Mouse (Mus musculus): Measurements from ENCODE around the gene Ehd3. TPM values are rescaled to one million over a fixed set of nuclear protein-coding genes. Genes with fewer than 3 reads are reported as not detected.

The Ehd3 gene
- total RNA-seq (2015; ENCODE audit: low replicate concordance) (0.42 and 2.3 TPM in 2 replicates), total RNA-seq (2017; ENCODE audit: low replicate concordance) (1.6 TPM in 1 of 2 replicates, not detected in the other)

DNA sequence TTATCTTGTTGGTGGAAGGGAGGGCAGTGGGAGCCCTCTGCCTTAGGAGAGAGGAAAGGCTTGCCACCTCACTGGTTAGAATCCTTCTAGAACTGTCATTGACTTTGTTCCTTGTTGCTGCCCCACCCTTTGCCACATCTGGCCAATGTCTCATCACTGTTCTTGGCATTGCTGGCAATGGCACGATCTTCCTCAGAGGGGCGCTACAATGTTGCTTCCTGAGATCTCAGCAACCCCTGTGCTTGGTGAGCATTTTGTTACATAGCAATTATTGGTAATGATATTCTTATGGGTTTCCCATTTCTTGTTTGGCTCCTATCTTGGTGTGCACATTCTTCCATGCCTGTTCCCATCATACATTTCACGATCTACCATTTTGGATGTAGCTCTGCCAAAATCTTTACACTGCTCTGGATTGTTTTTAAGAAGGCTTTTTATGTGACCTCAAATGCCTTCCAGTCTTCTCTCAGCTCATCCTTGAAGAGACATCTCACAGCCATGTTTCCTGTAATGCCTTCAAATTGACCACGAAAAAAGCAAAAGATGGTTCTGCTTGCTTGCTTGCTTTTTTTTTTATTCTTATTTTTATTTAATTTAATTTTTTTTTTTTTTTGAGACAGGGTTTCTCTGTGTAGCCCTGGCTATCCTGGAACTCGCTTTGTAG is at the start of gene Ehd3:
TSS of gene Ehd3 (plus strand) at position 614 of the 664 bp plus-strand sequence.
- ATAC-seq (replicated peaks; ENCODE audit: low FRiP score, poor library complexity, severe bottlenecking): no peak

DNA sequence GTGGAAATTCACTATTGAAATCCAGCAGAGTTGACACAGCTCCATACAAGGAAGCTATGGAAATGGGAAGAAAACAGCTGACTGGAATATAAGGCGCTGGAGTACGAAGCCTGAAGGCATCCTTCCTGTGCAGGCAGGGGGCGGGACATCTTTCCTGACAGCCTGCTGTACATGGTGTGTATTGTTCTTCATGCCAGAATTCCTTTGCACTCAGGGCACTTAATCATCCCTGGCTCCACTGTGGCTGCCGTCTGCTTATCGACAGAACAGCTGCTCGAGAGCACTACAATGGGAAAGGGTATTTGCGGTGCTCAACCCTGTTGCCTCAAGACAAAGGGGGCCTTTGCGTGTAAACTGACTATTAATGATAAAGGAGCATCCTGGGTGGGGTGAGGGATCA is 33.0 kb upstream of the Ehd3 start:
- no peak for ATAC-seq (replicated peaks; ENCODE audit: low FRiP score, poor library complexity, severe bottlenecking)

DNA sequence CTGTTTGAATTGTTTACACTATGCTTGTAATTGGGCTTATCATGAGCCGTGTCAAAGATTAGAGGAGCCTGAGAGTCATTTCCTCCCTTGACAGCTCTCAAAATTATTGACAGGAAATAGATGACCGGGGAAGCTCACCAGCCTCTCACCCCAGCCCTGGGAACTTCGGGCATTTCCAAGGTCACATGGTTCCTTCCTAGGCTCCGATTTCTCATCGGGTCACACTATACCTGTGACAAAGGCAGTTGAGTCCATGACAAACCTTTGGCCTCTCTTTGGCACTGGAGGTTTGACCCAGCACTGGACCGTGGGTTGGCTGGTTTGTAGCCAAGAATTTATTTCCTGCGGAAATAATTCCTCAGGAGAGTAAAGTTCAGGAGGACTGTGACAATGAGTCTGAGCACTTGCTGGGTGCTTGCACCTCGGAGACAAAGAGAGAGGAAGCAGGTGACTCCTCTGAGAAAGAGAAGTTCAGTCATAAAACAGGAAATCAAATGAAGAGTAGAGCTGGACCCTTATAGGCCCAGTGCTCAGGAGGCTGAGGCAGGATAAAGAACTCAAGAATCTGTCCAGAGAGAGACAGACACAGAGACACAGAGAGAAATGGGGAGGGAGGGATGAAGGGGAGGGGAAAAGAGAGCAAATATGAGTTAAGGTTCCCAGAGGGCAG is 17.2 kb upstream of the Ehd3 start:
- ATAC-seq (replicated peaks; ENCODE audit: low FRiP score, poor library complexity, severe bottlenecking): no peak

DNA sequence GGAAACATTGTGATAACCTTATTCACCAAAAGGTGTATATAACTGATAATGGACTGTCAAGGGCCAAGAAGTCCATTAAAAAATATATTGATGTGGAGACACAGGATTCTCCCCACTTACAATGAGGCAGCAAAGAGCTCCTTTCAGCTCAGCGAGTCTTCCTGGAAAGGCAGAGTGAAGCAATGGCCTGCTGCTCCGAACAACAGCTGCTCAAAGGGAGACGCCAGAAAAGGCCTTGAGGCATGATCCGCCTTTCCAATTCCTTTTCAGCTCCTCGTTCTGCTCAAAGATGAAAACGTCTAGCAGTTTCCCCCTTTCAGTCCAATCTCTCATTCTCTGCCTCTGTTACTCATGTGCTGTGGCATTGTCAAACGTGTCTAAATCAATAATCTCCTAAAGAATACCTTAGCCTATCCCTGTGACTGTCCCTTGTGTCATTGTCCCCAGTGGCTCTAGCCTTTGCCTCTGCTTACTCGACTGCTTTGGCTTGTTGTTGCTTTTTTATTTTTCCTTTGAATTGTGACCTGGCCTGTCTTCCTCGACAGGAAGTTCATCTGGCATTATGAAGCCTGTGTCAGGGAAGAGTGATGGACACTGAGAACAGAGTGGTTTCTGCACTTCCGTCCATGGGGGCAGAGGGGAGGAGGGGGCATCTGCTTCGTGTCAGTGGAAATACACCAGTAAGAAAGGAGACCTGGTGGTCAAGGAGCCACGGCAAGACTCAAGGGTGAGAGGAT is 13.5 kb upstream of the Ehd3 start:
- no peak for ATAC-seq (replicated peaks; ENCODE audit: low FRiP score, poor library complexity, severe bottlenecking)

DNA sequence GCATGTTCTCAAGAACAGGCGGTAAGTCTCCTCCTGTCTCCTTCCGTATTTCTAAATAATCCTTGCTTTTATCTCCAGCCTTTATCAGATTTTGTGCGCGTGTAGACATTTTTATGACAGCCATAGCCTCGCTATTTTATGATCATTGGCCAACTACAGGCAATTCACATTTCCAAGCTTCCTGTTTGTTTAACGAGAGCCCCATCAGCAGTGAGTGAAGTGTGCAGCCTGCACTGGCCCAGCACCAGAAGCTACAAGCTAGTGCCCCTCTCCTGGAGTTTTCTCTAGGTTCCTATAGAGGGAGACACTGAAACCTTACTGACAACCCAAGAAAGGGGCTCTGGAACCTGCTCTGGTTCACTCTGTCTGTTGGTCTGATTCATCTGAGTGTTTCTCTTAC is 7.1 kb upstream of the Ehd3 start:
- no peak for ATAC-seq (replicated peaks; ENCODE audit: low FRiP score, poor library complexity, severe bottlenecking)

DNA sequence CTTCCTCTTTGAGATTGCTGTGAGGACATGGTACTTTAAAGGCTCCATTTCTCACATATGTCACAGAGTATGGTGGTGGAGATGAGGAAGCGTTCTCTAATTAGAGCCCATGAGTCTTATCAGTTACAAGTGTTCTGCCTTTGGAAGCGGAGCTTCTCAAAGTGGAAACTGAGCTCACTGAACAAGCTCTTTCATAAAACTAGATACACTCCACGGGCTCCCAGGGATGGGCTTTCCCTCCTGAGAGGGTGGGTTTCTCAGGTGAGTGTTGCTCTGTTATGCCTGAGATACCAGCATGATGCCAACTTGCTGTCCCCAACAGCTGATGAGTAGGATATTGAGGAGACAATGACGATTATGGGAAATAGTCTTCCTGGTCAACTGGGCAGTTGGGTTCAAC is 6.2 kb upstream of the Ehd3 start:
- no peak for ATAC-seq (replicated peaks; ENCODE audit: low FRiP score, poor library complexity, severe bottlenecking)

DNA sequence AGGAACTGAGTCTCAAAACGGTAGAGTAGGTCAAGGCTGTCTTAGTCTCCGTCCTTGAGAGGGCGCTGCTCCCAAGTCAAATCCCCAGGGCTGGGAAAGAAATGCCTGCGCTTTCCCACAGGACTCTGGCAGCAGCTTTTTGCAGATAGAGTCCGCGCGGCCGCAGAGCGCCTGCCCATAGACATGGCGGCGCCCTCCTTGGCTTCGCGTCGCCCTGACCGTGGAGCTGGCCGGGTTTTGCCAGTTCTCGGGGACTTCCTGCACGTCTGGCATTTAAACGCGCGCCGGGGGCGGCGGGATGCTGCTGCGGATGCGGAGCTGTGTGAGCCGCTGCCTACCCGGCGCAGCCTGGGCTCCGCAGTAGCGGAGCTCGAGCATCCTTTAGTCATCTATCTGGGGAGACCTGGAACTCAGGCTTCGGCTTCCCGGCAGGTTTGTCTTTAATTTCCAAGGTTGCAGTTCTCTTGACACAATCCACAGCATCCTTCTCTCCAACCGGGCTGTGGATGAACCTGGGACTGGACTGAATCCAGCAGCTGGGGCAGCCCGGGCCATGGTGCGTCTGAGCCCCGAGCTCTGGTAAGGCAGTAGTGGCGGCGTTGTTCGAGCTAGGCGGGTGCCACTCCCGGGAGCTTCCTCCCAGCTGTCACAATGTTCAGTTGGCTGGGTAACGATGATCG is 798 bp downstream of the Ehd3 start:
- ATAC-seq (replicated peaks; ENCODE audit: low FRiP score, poor library complexity, severe bottlenecking): no peak

DNA sequence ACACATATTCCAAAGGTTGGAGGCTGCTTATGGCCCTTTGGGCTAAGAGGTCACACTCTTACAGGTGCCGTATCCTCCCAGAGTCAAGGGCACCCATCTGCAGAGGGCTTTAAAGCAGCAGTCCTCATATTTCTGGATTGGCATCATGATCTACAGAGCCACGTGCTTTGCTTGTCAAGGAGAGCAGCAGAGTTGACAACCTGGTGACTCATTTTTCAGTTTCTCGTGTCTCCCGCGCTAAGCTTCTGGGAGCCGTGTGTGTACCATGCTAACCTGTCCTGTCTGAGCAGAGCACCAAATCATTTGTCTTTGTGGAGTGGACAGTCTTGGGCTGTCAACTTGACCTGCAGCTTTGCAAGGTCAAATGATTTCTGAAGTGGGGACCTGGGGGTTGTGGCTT is 2.4 kb downstream of the Ehd3 start:
- no peak for ATAC-seq (replicated peaks; ENCODE audit: low FRiP score, poor library complexity, severe bottlenecking)

DNA sequence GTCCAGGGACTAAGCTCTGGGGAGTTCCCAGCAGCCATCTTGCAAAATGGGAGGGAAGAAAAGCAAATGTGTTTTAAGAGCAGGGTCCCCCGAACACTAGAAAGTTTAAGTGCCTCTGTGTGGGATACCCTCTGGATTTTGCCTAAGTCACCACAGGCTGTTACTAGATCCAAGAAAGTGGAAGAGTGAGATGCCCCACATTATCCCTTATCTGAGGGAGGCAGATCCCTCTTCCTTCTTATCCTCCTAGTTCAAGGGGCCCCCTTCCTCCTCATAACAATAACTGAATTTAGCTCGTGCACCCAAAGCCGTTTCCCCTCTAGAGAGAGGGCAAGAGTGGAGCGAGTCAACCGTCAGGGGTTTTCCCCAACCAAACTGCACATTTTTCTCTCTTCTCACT is 3.3 kb downstream of the Ehd3 start:
- ATAC-seq (replicated peaks; ENCODE audit: low FRiP score, poor library complexity, severe bottlenecking): no peak

DNA sequence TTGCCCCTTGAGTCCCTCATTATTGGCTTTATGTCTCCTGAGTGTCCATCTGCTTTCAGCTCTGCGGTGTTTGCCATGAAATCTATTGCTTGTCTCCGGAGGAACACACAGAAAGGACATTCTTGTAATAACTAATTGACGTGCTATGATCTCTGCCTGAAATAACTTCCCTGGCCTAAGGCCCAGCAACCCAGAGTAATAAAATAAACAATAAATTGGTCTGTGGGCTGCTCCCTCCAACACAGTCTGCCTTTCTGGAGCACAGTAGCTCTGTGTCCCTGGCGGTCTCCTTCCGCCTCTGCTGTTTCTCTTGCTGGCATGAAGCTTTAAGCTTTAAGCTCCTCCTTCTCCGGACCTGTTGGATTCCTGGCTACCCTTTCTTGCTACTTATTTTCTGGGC is 4.5 kb downstream of the Ehd3 start:
- no peak for ATAC-seq (replicated peaks; ENCODE audit: low FRiP score, poor library complexity, severe bottlenecking)

DNA sequence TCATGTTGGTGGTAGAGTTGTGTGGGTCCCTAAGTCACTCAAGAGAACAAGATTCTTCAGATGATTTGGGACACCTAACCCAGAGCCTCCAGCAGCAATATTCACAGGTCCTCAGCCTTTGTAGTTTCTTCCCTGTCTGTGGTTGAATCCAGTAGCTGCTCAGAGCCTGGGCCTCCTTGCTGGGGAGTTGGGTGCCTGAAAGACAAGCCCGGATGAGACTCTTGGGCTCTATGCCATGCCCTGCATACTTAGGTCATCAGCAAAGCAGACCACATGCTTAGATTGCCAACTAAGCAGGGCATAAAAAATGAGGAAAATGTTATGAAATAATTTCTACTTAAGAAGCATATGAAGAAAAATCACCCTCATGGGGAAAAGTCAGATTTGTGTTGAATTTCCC is 6.9 kb downstream of the Ehd3 start:
- no peak for ATAC-seq (replicated peaks; ENCODE audit: low FRiP score, poor library complexity, severe bottlenecking)

DNA sequence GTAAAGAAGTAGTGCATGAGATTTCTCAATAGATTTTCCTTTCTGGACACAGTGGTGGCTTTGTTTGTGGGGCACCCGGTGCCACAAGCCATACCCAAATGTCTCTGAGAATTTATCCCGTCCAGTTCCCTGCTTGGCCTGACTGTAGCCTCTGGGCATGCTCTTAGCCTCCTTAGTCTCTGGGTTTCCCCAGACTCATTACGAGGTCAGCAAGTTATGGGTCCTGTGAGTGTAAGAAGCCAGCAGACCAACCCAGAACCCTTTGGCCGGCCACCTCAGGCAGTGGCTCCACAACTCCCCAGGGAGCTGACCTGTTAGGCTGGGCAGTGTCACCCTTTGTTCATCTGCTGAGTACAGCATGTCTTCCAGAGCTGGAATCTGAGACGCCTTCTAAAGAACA is 7.6 kb downstream of the Ehd3 start:
- ATAC-seq (replicated peaks; ENCODE audit: low FRiP score, poor library complexity, severe bottlenecking): no peak

DNA sequence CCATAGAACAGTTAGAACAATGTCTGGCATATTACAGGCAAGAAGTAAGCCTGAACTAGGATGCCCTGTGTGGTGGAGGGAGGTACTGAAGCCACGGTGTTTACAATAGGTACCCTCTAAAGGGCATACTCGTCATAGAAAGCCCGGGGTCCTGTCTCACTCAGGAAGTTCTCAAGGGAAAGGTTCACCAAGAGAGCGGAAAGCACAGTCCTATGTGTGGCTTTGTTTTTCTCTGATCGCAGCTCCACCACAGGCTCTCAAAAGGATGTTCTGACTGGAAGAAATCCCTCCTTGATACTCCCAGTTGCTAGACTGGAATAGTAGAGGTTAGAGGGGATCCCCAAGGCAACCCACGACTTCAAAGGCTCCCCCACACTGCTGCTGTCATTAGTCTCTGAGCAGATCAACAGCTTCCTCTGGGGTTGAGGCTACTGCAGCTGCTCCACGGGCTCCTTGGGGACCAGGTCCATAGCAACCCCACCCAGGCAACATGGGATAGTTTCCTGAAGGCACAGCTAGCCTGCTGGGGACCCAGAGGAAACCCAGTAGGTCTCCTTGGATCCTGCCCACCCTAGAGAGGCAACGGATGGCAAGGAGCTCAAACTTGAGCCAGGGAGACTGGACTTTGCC is 9.2 kb downstream of the Ehd3 start:
- ATAC-seq (replicated peaks; ENCODE audit: low FRiP score, poor library complexity, severe bottlenecking): no peak

DNA sequence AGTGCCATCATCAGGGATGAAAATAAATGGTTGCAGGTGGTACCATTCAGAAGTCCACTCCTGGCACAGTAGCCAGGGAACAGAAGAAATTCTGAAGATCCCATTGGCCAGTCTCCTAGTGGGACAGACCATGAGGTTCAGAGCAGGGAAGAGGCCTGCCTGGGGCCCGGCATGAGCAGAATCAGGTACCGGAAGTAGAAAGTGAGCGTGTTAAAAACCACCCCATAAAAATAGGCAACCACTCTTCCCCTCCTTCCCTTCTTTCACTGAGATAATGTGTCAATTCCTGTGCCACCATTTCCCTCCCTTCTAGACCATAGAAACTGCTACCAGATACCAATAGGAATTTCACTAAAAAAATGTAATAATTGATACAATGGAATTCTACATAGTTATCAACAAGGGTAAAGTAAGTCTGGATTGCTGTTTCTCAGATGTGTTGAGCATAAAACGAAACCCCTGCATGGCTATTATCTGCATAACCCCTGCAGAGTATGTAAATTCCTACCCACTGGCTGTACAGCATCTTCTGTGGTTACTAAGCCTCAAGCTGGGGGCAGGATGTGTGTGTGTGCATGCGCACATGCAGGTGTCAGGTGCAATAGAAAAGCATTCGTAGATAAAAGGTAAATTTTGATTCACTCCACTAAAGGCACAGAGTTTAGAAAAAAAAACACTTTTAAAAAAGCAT is 10.7 kb downstream of the Ehd3 start:
- no peak for ATAC-seq (replicated peaks; ENCODE audit: low FRiP score, poor library complexity, severe bottlenecking)

DNA sequence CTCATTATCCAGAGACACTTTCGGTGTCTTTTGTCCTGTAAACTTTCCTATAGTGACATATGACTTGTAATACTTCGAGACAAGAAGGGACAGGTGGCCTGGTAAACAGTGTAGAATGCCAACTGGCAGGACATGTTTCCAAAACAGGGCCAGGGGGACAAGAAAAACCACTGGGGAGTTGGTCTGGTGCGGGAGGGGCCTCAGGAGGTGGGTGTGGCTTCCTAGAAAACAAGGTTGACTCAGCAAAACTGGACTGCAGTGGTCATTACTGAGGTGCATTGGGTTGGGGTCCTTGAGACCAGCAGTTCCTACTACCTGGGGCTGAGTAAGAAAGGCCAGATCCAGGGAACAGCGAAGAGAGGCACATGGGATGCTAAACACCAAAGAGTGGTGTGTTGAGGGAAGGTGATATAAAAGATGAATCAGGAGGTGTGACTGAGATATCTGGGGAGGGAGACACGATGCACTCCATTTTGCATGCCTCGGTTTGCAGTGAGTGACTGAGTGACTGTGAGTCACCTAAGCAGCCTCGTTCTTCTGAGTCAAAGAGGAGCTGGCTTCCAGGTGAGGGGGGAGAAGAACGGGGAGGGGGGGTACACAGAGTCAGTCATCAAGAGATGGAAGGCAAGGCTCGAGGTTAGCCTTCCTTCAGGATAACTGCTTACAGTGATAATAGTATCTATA is 13.9 kb downstream of the Ehd3 start:
- no peak for ATAC-seq (replicated peaks; ENCODE audit: low FRiP score, poor library complexity, severe bottlenecking)

DNA sequence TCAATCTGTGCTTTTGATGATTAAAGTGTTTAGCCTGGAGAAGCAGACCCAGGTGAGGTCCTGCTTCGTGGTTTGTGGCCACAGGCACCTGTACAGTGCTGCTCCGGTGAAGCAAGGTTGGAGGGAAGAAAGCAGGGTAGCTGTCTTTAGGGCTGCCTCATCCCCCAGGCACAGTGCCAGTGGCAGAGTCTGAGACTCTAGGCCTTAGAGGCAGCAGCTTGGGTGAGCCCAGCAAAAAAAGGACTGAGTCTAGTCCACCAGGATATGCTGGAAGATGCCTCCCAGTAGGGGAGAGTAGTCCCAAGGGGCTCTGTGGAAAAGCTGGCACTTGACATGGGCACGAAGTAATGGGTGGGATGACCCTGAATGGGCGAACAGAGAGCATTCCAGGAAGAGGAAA is 15.0 kb downstream of the Ehd3 start:
- ATAC-seq (replicated peaks; ENCODE audit: low FRiP score, poor library complexity, severe bottlenecking): no peak

DNA sequence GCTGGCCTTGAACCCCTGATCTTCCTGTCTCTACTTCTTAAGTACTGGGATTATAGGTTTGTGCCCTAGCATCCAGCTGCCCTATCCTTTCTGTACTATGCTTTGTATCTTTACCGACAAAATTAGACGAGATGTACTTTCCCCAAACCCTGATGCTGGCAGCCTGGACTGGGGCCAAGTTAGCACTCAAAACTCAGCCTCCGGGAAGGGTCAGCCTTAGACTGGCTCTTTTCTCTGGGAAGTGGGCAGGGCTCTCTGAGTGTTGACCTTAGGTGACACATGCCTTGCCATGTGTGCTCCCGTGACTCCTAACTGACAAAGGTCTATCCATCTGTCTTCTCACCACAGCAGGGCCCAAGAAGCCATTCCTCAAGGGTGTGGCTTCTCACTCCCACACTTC is 16.8 kb downstream of the Ehd3 start:
- ATAC-seq (replicated peaks; ENCODE audit: low FRiP score, poor library complexity, severe bottlenecking): no peak

DNA sequence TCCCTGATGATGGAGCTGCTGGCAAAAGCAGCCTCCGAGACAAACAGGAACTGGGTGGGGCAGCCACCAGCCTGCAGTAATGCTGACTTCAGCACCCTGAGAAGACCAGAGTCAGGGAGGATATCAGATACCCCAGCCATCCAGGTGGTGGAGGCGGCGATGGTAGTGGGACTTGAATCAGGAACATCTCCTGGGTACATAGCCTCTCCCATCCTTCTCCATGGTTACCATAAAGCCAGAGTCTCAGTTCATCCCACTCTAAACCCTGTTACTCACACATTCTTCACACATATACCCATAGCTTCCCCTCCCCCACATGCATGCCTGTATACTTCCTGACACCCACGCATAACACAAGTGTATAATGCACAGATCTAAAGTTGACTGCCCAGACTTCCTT is 18.3 kb downstream of the Ehd3 start:
- no peak for ATAC-seq (replicated peaks; ENCODE audit: low FRiP score, poor library complexity, severe bottlenecking)

All from erythroblast, adult 5-6 weeks (primary cell).